Mouse (Mus musculus): Measurements from ENCODE around the gene Sf3b4. TPM values are rescaled to one million over a fixed set of nuclear protein-coding genes. Genes with fewer than 3 reads are reported as not detected.
A peak's percentile ranks its signal among the peaks of the same experiment; 100 is the strongest.

Sf3b4 gene
- 103 and 110 TPM in 2 replicates for polyA plus RNA-seq (2015; fragmentation: Nextera tagmentation; extraction: Ambion mirVana)

GRCm38 (mm10) chr3:96172197-96173178 lies at the start of gene Sf3b4:
Gene Sf3b4 (plus strand): TSS chr3:96172332.
- H3K4me1 ChIP-seq (replicated peaks) = peaks cover 61% of the 10 kb centered on the region
- peaks cover 41% of the 10 kb centered on the region for H3K36me3 ChIP-seq
- H3K4me3 ChIP-seq (replicated peaks) = peak within 1 kb of the TSS; percentile 90
- ATAC-seq (ENCODE audit: low read depth) (peak; percentile 92), DNase-seq (peak; percentile 73)
- WGBS (ENCODE audit: insufficient replicate concordance) = under 1% methylated on average over 58 of the region's 58 CpGs
- peak within 1 kb of the TSS; percentile 85 for H3K4me2 ChIP-seq
- peak within 1 kb of the TSS; percentile 96 for H3K27ac ChIP-seq
- H3K9me3 ChIP-seq (replicated peaks) = no peaks in the 10 kb centered on the region
- H3K9ac ChIP-seq = peak within 1 kb of the TSS; percentile 88
- no peaks in the 10 kb centered on the region for H3K27me3 ChIP-seq

DNA sequence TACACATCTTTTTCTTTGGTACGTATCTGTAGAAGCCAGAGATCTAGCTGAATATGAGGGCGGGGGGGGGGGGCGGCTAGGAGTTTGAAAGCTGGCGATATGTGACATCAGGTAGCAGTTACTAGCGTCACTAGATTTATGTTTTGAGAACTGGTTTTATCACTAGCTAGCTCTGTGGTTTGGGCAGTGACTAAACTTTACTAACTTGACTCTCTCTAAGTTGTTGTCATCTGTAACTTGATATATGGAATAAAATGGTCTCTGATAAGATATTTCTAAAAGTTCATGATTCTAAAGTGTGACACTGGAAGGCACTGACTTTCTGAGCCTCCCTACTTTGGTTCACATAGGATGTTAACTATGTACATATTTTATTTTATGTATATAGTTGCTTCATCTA lies 47.9 kb upstream of the Sf3b4 start:
- Histone ChIP-seq H3K27ac (no peak overlapping the region), H3K4me3 (replicated peaks) (no peak overlapping the region), H3K9ac (no peak overlapping the region), H3K9me3 (replicated peaks) (no peaks in the 10 kb centered on the region), H3K36me3 (no peaks in the 10 kb centered on the region), H3K27me3 (no peaks in the 10 kb centered on the region), H3K4me2 (no peak overlapping the region), H3K4me1 (replicated peaks) (peaks cover 3% of the 10 kb centered on the region)
- 77% methylated on average over 5 of the region's 5 CpGs for WGBS (ENCODE audit: insufficient replicate concordance)
- no peak for ATAC-seq (ENCODE audit: low read depth)
- no peak for DNase-seq

- H3K36me3 ChIP-seq = no peaks in the 10 kb centered on the region
- H3K4me3 ChIP-seq (replicated peaks) = no peak overlapping the region
- no peak for DNase-seq
- H3K27ac ChIP-seq = no peak overlapping the region
- no peak overlapping the region for H3K4me2 ChIP-seq
- no peaks in the 10 kb centered on the region for H3K9me3 ChIP-seq (replicated peaks)
- no peaks in the 10 kb centered on the region for H3K27me3 ChIP-seq
- peaks cover 14% of the 10 kb centered on the region for H3K4me1 ChIP-seq (replicated peaks)
- no peak overlapping the region for H3K9ac ChIP-seq
- ATAC-seq (ENCODE audit: low read depth) = no peak
Observed at GRCm38 (mm10) chr3:96128128-96128527, 44.0 kb upstream of the Sf3b4 start.

GRCm38 (mm10) chr3:96132478-96132877 lies 39.7 kb upstream of the Sf3b4 start:
- Histone ChIP-seq H3K27me3 (no peaks in the 10 kb centered on the region), H3K27ac (no peak overlapping the region), H3K4me2 (no peak overlapping the region), H3K4me3 (replicated peaks) (no peak overlapping the region), H3K4me1 (replicated peaks) (peaks cover 19% of the 10 kb centered on the region), H3K9me3 (replicated peaks) (no peaks in the 10 kb centered on the region), H3K36me3 (0 out of 2 replicates have a peak, but pooled peaks cover 3% of the 10 kb centered on the region), H3K9ac (no peak overlapping the region)
- DNase-seq = no peak
- no peak for ATAC-seq (ENCODE audit: low read depth)
- WGBS (ENCODE audit: insufficient replicate concordance) = 76% methylated on average over 3 of the region's 3 CpGs

DNA sequence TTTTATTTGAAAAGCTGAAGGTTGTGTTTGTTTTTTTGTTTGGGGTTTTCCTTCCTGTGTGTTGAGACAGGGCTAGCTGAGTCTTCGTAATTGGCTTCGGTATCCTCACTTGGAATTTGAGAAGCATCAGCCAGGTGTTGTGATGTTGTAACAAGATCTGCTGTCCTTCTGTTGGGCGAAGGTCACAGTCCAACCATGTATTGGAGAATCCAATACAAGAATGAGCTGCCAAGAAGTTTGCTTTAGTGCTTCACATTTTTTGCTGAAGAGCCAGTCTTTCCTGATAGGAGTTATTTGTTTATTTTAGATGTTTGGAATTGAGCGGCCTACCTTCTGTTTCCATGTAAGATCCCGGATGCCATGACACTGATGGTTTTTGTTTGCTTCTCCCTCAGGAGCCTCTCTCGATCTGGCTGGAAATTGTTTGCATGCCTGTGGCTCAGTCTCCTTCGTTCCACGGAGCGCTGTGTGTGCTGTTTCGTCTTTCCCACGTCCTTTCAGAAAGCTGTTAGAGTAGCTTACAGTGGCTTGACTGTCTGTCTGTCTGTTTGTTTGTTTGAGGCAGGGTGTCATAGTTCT lies 38.7 kb upstream of the Sf3b4 start:
- WGBS (ENCODE audit: insufficient replicate concordance) = 74% methylated on average over 11 of the region's 11 CpGs
- no peak overlapping the region for H3K4me2 ChIP-seq
- no peaks in the 10 kb centered on the region for H3K9me3 ChIP-seq (replicated peaks)
- ATAC-seq (ENCODE audit: low read depth) = no peak
- H3K36me3 ChIP-seq = 0 out of 2 replicates have a peak, but pooled peaks cover 3% of the 10 kb centered on the region
- no peak for DNase-seq
- no peak overlapping the region for H3K27ac ChIP-seq
- no peak overlapping the region for H3K4me3 ChIP-seq (replicated peaks)
- peaks cover 16% of the 10 kb centered on the region; the same call in 1 of the 2 replicates for H3K4me1 ChIP-seq (replicated peaks)
- H3K9ac ChIP-seq = no peak overlapping the region
- no peaks in the 10 kb centered on the region for H3K27me3 ChIP-seq

DNA sequence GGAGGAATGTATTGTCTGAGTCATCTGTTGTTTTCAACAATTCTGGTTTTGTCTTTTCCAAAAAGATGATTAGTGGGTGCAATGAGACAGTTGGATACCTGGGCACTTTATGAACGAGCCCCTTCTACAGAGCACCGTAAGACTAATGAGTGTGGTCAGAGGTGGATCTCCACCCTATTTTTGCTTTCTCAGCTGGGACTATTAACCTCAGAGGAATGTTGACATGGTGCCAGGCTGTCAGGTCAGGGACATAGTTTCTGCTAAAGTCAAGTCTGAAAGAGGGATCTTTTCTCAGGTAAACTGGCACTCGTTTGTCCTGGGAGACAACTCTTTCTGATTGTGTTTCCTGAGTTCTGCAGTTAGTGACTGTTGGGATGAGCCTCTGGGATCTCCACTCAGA lies 37.1 kb upstream of the Sf3b4 start:
- Histone ChIP-seq H3K27me3 (no peaks in the 10 kb centered on the region), H3K4me1 (replicated peaks) (0 out of 2 replicates have a peak, but pooled peaks cover 9% of the 10 kb centered on the region), H3K27ac (no peak overlapping the region), H3K36me3 (0 out of 2 replicates have a peak, but pooled peaks cover 3% of the 10 kb centered on the region), H3K9me3 (replicated peaks) (no peaks in the 10 kb centered on the region), H3K9ac (no peak overlapping the region), H3K4me3 (replicated peaks) (no peak overlapping the region), H3K4me2 (no peak overlapping the region)
- WGBS (ENCODE audit: insufficient replicate concordance) = 79% methylated on average over 3 of the region's 3 CpGs
- DNase-seq = no peak
- ATAC-seq (ENCODE audit: low read depth) = no peak

- Histone ChIP-seq H3K4me3 (replicated peaks) (no peak overlapping the region), H3K27me3 (no peaks in the 10 kb centered on the region), H3K4me1 (replicated peaks) (peaks cover 5% of the 10 kb centered on the region), H3K36me3 (peaks cover 37% of the 10 kb centered on the region), H3K4me2 (no peak overlapping the region), H3K9ac (no peak overlapping the region), H3K27ac (no peak overlapping the region), H3K9me3 (replicated peaks) (no peaks in the 10 kb centered on the region)
- peak; percentile 42 for DNase-seq
- no peak for ATAC-seq (ENCODE audit: low read depth)
- 8% methylated on average over 5 of the region's 5 CpGs for WGBS (ENCODE audit: insufficient replicate concordance)
Observed at GRCm38 (mm10) chr3:96147950-96148349, 24.2 kb upstream of the Sf3b4 start.

DNA sequence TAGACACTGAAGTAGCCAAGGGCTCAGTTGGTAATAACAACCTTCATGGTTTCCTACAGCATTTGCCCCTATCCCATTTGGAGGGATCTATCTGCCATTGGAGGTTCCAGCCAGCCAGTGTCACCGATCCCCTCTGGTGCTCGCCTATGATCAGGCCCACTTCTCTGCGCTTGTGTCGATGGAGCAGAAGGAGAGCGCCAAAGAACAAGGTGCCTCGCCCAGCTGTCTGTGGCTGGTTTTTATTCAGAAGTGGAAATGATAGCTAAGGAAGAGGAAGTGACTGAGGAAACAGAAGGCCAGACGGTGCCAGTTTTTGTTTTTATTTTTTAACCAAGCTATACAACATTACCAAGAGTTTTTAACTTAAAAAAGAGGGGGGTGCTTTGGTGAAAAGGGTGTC lies 20.3 kb upstream of the Sf3b4 start:
- no peak for ATAC-seq (ENCODE audit: low read depth)
- Histone ChIP-seq H3K4me3 (replicated peaks) (no peak overlapping the region), H3K27me3 (no peaks in the 10 kb centered on the region), H3K4me2 (no peak overlapping the region), H3K4me1 (replicated peaks) (peaks cover 5% of the 10 kb centered on the region), H3K27ac (no peak overlapping the region), H3K9ac (no peak overlapping the region), H3K9me3 (replicated peaks) (no peaks in the 10 kb centered on the region), H3K36me3 (peaks cover 55% of the 10 kb centered on the region)
- WGBS (ENCODE audit: insufficient replicate concordance) = 73% methylated on average over 7 of the region's 7 CpGs
- no peak for DNase-seq

DNA sequence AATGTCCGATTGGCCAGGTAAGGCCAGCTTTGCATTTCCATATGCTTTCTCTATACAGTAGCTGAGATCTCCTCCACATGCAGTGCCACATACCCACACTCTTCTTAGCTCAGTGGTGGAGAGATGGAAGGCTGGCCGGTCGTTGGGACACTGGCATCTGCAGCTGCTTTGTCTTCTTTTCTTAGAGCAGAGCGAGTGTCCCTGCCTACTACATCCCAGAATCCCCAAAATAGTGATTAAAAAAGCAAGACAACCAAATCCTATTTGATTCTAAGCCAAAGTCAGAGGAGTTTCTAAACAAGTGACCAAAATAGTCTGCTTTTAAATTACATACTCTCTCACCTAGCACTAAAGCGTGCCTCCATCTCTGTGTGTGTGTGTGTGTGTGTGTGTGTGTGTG lies 19.5 kb upstream of the Sf3b4 start:
- Histone ChIP-seq H3K9me3 (replicated peaks) (no peaks in the 10 kb centered on the region), H3K4me3 (replicated peaks) (no peak overlapping the region), H3K27ac (no peak overlapping the region), H3K27me3 (no peaks in the 10 kb centered on the region), H3K36me3 (peaks cover 55% of the 10 kb centered on the region), H3K4me2 (no peak overlapping the region), H3K4me1 (replicated peaks) (peaks cover 5% of the 10 kb centered on the region), H3K9ac (no peak overlapping the region)
- DNase-seq (no peak), ATAC-seq (ENCODE audit: low read depth) (no peak)
- WGBS (ENCODE audit: insufficient replicate concordance) = 88% methylated on average over 5 of the region's 5 CpGs

DNA sequence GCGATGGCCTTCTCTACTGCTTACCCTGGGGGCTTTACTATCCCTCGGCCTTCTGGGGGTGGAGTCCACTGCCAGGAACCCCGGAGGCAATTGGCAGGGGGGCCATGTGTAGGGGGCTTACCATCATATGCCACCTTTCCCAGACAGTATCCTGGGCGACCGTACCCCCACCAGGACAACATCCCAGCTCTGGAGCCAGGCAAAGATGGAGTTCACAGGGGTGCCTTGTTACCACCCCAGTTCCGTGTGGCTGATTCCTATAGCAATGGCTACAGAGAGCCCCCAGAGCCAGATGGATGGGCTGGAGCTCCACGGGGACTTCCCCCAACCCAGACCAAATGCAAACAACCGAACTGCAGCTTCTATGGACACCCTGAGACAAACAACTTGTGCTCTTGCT lies 16.6 kb upstream of the Sf3b4 start:
- 78% methylated on average over 8 of the region's 8 CpGs for WGBS (ENCODE audit: insufficient replicate concordance)
- no peak for DNase-seq
- peaks cover 55% of the 10 kb centered on the region for H3K36me3 ChIP-seq

DNA sequence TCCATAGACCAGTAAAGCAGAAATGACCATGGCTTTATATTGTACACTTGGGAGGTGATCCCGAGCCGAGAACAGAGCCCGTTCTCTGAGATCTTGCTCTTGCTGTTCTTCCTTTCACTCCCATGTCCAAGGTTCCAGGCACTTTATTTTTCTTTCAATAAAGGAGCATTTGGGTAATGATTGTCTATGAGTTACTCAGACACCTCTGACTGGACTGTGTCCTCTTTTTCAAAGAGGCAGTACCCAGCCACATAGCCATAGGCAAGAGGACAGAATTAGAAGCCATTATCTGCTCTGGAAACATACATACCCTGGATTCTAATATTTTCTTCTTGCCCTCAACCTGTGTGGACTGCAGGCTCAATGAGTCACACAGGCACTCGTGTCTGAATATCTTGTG lies 12.3 kb upstream of the Sf3b4 start:
- Histone ChIP-seq H3K4me2 (no peak overlapping the region), H3K4me1 (replicated peaks) (peaks cover 21% of the 10 kb centered on the region; the same call in 1 of the 2 replicates), H3K9me3 (replicated peaks) (no peaks in the 10 kb centered on the region), H3K36me3 (peaks cover 13% of the 10 kb centered on the region), H3K9ac (no peak overlapping the region), H3K4me3 (replicated peaks) (no peak overlapping the region), H3K27me3 (peaks cover 52% of the 10 kb centered on the region), H3K27ac (no peak overlapping the region)
- 59% methylated on average over 4 of the region's 4 CpGs for WGBS (ENCODE audit: insufficient replicate concordance)
- DNase-seq = no peak
- no peak for ATAC-seq (ENCODE audit: low read depth)

More for the DNA sequence above, 16.6 kb upstream of the Sf3b4 start:
- Histone ChIP-seq H3K27me3 (peaks cover 9% of the 10 kb centered on the region), H3K4me2 (no peak overlapping the region), H3K9ac (no peak overlapping the region), H3K9me3 (replicated peaks) (no peaks in the 10 kb centered on the region), H3K4me1 (replicated peaks) (peaks cover 9% of the 10 kb centered on the region; the same call in 1 of the 2 replicates), H3K4me3 (replicated peaks) (no peak overlapping the region), H3K27ac (no peak overlapping the region)
- ATAC-seq (ENCODE audit: low read depth) = no peak
